Mouse (Mus musculus): ENCODE data around the gene Ggps1. TPM values are rescaled to one million over a fixed set of nuclear protein-coding genes. Genes with fewer than 3 reads are reported as not detected.

Ggps1 gene
- polyA plus RNA-seq (2012; ENCODE audit: insufficient read depth, insufficient read length, low replicate concordance, missing spikeins) = 366 TPM in 1 of 2 replicates, not detected in the other

DNA sequence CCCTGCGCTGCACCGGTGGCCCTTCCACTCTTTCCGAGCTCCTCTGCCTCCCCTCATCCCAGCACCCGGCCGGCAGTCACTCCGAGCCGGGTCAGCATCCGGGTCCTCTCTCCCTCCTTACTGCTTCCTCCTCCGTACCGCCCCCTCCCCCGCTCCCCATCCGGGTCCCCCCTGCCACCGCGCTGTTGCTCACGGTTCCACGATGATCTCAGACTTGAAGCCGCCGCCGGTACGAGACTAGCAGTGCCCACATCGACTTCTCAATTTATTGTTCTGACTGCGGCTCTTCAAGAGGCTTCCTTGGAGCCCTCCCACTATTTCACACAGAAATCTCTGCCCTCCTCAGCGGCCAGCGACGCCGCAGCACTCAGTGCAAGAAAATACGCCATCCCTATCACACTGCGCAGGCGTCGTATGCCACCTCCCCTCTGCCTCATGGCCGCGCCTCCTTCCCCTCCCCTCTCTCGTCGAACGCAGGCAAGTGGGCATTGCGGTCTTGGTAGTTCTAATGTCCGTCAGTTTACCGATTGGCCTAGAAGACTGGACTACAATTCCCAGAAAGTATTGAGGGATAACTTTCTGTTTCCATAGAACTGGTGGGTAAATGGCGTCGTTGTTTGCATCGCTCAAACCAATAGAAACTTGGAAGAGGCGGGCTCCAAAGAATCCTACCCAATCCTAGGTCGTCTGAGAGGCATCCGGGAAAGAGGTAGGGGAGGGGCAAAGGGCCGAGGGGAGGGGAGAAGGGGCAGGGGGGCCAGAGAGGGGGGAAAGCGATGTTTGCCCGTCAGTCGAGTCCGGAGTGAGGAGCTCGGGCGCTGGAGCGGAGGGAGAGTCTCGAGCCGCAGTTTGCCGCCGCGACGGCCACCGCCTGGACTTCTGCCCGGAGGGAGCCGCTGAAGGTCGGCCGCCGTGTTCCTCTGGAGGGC lies at the start of gene Ggps1, which contains the start of gene Arid4b:
Gene Ggps1 (minus strand): TSS at position 476 of the 929 bp plus-strand sequence.
Gene Arid4b (plus strand): TSS at position 220 of the 929 bp plus-strand sequence.
- Histone ChIP-seq H3K27ac (ENCODE audit: insufficient read depth, low read depth, low read length) (peak within 1 kb of the TSS; percentile 88), H3K4me1 (ENCODE audit: control insufficient read depth, insufficient read depth, low read length) (peaks cover 4% of the 10 kb centered on the region), H3K4me3 (ENCODE audit: insufficient read depth, low read depth, low read length) (peak within 1 kb of the TSS; percentile 79)
- TF ChIP-seq POLR2A (IDR thresholded peaks at IDR 0.05; ENCODE audit: insufficient read depth, low read depth, low read length) (peak; percentile 96), CTCF (IDR thresholded peaks at IDR 0.05; ENCODE audit: insufficient read depth, low read depth, low read length) (no peak)
- WGBS = under 1% methylated on average over 63 of the region's 64 CpGs

DNA sequence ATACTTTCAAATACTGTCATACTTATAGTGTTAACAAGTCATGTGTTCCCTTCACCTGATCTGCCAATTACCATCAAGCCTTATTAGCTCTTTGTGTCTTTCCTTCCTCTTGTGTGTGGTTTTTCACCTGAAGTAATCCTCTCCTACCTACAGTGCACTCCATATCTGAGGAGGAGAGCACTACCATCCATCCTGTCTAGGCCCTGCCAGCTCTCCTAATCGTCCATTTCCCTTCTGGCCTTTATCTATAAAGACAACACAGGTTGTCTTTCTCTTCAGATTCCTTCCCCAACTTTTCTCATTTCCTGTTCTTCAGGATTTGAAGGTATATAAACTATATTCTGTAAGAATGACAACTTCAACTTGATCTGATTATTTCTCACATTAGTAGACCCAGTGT lies 47.9 kb upstream of the Ggps1 start:
- Histone ChIP-seq H3K4me3 (ENCODE audit: insufficient read depth, low read depth, low read length) (no peak overlapping the region), H3K4me1 (ENCODE audit: control insufficient read depth, insufficient read depth, low read length) (peaks cover 2% of the 10 kb centered on the region; the same call in 1 of the 2 replicates), H3K27ac (ENCODE audit: insufficient read depth, low read depth, low read length) (no peak overlapping the region)
- WGBS = 74% methylated on average over 1 of the region's 1 CpGs
- TF ChIP-seq CTCF (IDR thresholded peaks at IDR 0.05; ENCODE audit: insufficient read depth, low read depth, low read length) (no peak), POLR2A (IDR thresholded peaks at IDR 0.05; ENCODE audit: insufficient read depth, low read depth, low read length) (no peak)

DNA sequence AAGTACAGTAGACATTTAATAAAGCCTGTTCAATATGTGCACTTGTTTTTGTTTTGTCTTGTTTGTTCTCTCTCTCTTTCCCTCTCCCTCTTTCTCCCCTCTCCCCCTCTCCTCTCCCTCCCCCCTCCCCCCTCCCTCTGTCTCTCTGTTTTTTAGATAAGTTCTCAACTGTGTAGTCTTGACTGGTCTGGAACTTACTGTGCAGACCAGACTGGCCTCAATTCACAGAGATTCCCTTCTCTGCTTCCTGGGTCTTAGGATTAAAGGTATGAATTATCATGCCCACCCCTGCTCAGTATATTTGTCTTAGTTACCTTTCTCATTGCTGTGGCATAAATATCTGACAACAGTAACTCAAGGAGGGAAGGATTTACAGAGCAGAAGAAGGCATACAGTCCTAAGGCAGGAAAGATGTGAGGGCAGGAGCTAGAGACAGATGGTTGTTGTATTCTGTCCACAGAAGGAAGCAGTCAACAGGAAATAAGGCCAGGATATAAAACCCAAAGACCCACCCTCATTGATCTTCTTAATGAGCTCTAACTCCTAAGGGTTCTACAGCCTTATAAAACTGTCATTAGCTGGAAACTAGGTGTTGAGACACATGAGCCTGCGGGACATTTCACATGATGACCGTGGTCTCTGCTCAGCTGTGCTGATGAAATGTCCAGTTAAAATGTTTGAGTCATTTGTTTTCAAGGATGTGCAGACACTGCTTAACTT lies 47.0 kb upstream of the Ggps1 start:
- TF ChIP-seq POLR2A (IDR thresholded peaks at IDR 0.05; ENCODE audit: insufficient read depth, low read depth, low read length) (no peak), CTCF (IDR thresholded peaks at IDR 0.05; ENCODE audit: insufficient read depth, low read depth, low read length) (no peak)
- WGBS = 95% methylated on average over 2 of the region's 2 CpGs
- Histone ChIP-seq H3K4me3 (ENCODE audit: insufficient read depth, low read depth, low read length) (no peak overlapping the region), H3K4me1 (ENCODE audit: control insufficient read depth, insufficient read depth, low read length) (peaks cover 2% of the 10 kb centered on the region; the same call in 1 of the 2 replicates), H3K27ac (ENCODE audit: insufficient read depth, low read depth, low read length) (no peak overlapping the region)

DNA sequence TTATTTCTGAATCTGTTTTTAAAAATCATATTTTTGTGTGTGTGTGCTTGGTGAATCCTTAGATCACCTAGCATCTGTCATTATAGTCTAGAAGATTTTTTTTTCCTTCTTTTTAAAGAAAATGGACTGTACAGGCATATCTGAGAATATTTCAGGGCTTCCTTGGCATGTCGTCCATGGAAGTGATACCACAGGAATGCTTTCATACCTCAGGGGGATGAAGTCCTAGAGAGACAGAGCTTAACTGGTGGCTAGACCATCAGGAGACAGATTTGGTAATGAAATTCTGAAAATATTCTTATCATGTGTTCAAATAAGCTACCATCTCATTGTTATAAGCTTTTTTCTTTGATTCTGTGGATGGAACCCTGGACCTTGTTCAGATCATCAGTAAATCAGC lies 39.7 kb upstream of the Ggps1 start:
- 68% methylated on average over 1 of the region's 1 CpGs for WGBS
- TF ChIP-seq POLR2A (IDR thresholded peaks at IDR 0.05; ENCODE audit: insufficient read depth, low read depth, low read length) (no peak), CTCF (IDR thresholded peaks at IDR 0.05; ENCODE audit: insufficient read depth, low read depth, low read length) (no peak)

DNA sequence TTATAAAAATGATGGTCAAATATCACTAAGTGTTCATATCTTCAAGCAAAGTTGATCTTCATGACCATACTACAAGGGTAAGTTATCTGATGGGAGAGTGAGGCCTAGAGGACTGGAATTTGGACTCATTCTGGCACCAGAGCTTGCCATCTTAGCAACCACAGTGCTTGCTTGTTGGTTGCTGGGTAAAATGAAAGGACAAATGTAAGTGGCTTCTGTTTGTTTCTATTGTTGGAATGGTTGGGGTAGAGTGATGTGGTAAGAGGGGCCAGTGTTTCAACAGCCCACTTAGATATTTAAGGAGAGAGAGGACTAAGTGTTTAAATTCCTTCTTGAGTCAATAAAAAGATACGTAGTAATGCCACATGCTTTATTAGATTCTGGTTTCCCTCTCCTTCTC lies 25.4 kb upstream of the Ggps1 start:
- Histone ChIP-seq H3K4me3 (ENCODE audit: insufficient read depth, low read depth, low read length) (no peak overlapping the region), H3K27ac (ENCODE audit: insufficient read depth, low read depth, low read length) (no peak overlapping the region), H3K4me1 (ENCODE audit: control insufficient read depth, insufficient read depth, low read length) (no peaks in the 10 kb centered on the region)
- 75% methylated on average over 1 of the region's 1 CpGs for WGBS
- TF ChIP-seq POLR2A (IDR thresholded peaks at IDR 0.05; ENCODE audit: insufficient read depth, low read depth, low read length) (no peak), CTCF (IDR thresholded peaks at IDR 0.05; ENCODE audit: insufficient read depth, low read depth, low read length) (no peak)

More for the DNA sequence above, 39.7 kb upstream of the Ggps1 start:
- Histone ChIP-seq H3K4me1 (ENCODE audit: control insufficient read depth, insufficient read depth, low read length) (no peaks in the 10 kb centered on the region), H3K4me3 (ENCODE audit: insufficient read depth, low read depth, low read length) (no peak overlapping the region), H3K27ac (ENCODE audit: insufficient read depth, low read depth, low read length) (no peak overlapping the region)

DNA sequence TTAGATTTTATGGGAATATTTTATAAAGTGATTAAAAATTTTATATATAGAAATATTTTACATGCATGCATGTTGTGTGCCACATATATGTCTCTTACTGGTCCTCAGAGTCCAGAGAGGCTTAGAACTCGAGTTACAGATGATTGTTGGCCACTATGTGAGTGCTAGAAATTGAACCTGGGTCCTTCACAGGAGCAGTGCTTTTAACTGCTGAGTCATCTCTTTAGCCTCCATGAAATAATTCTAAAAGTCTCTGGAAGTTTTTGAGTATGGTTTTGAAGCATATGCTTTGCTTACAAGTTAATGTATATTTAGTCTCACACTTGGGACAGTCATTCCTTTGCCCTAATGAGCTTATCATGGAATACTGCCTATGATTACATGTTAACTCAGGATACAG lies 12.0 kb upstream of the Ggps1 start:
- H3K4me1 ChIP-seq (ENCODE audit: control insufficient read depth, insufficient read depth, low read length) = no peaks in the 10 kb centered on the region
- H3K4me3 ChIP-seq (ENCODE audit: insufficient read depth, low read depth, low read length) = no peak overlapping the region
- no peak for TF ChIP-seq POLR2A (IDR thresholded peaks at IDR 0.05; ENCODE audit: insufficient read depth, low read depth, low read length)
- no peak for TF ChIP-seq CTCF (IDR thresholded peaks at IDR 0.05; ENCODE audit: insufficient read depth, low read depth, low read length)
- H3K27ac ChIP-seq (ENCODE audit: insufficient read depth, low read depth, low read length) = no peak overlapping the region
- 88% methylated on average over 1 of the region's 1 CpGs for WGBS

DNA sequence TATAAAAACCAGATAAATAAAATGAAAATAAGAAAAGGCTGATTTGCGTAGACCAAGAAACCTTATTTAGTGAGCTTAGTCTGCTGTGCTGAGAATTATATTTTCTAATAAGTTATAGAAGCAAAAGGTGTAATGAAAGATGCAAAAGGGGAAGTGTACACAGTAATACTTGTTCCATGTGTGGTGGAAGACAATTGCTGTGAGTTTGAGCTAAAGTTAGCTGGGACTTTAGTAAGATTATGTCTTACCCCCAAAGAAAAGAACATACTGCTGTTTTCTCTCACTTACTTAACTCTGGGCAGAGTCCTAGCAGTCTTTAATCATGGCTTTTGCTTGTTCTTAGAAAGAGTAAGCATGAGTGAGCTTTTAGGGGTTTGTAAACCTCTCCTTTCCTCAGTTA lies 11.1 kb upstream of the Ggps1 start:
- no peak for TF ChIP-seq POLR2A (IDR thresholded peaks at IDR 0.05; ENCODE audit: insufficient read depth, low read depth, low read length)
- TF ChIP-seq CTCF (IDR thresholded peaks at IDR 0.05; ENCODE audit: insufficient read depth, low read depth, low read length) = no peak
- H3K4me3 ChIP-seq (ENCODE audit: insufficient read depth, low read depth, low read length) = no peak overlapping the region
- H3K27ac ChIP-seq (ENCODE audit: insufficient read depth, low read depth, low read length) = no peak overlapping the region
- WGBS = 95% methylated on average over 1 of the region's 1 CpGs
- no peaks in the 10 kb centered on the region for H3K4me1 ChIP-seq (ENCODE audit: control insufficient read depth, insufficient read depth, low read length)

DNA sequence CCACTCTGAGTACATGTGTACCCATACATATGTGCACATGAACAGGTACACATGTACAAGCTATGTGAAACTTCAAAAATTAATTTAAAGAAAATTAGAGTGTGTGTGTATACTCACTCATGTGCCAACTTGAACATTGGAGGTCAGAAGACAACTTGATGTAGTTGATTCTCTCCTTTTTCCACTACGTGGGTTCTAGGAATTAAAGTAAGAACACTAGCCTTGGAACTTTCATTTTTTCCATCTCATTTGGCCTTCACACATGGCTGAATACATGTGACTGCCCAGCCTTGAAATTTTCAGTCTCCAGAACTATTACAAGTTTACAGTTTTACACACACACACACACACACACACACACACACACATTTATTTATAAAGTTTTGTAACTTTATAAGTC lies 6.0 kb upstream of the Ggps1 start:
- Histone ChIP-seq H3K4me1 (ENCODE audit: control insufficient read depth, insufficient read depth, low read length) (no peaks in the 10 kb centered on the region), H3K4me3 (ENCODE audit: insufficient read depth, low read depth, low read length) (no peak overlapping the region), H3K27ac (ENCODE audit: insufficient read depth, low read depth, low read length) (no peak overlapping the region)
- 57% methylated on average over 1 of the region's 1 CpGs for WGBS
- TF ChIP-seq CTCF (IDR thresholded peaks at IDR 0.05; ENCODE audit: insufficient read depth, low read depth, low read length) = no peak
- no peak for TF ChIP-seq POLR2A (IDR thresholded peaks at IDR 0.05; ENCODE audit: insufficient read depth, low read depth, low read length)

DNA sequence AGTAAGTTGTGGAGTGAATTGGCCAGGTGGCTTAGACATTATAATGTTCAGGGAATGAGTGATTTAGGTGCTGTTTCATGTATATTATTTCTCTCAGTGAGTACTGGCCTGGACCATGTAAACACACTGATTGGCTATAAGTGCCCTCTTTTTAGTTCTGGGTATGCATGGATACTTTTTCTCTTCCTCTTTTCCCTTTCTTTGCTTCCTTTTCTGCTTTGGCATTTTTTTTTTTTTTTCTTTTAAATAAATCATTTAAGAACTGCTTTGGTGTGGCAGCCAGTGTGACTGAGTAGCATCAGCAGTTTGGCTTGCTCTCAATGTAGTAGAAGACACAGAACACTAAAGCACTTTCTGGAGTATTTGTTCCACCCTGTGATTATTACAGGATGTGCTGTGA lies 4.7 kb upstream of the Ggps1 start:
- TF ChIP-seq CTCF (IDR thresholded peaks at IDR 0.05; ENCODE audit: insufficient read depth, low read depth, low read length) (no peak), POLR2A (IDR thresholded peaks at IDR 0.05; ENCODE audit: insufficient read depth, low read depth, low read length) (no peak)
- H3K27ac ChIP-seq (ENCODE audit: insufficient read depth, low read depth, low read length) = no peak overlapping the region

More for the DNA sequence above, 4.7 kb upstream of the Ggps1 start:
- Histone ChIP-seq H3K4me1 (ENCODE audit: control insufficient read depth, insufficient read depth, low read length) (no peaks in the 10 kb centered on the region), H3K4me3 (ENCODE audit: insufficient read depth, low read depth, low read length) (no peak overlapping the region)

All from olfactory bulb, adult 2 months (tissue).